Mouse (Mus musculus) neural tube, embryonic 12.5 days (tissue): ENCODE measurements around the gene Tmem14c. TPM values are rescaled to one million over a fixed set of nuclear protein-coding genes. Genes with fewer than 3 reads are reported as not detected.

Experiments used
- ATAC-seq: fragments of 200-750 bp; cut with Nextera tagmentation; 2 replicates; pipeline ENCODE4 v1.8.0; 2017; ENCODE audit warnings: low read depth, mild to moderate bottlenecking, moderate TSS enrichment, moderate library complexity; ENCODE audit not compliant: low FRiP score
- H3K27ac ChIP-seq: fragments of 300-500 bp; sonication (generic); 2 replicates; pipeline ENCODE4 v1.5.1; 2016
- H3K27me3 ChIP-seq: fragments of 300-500 bp; sonication (generic); replicated peaks from 2 replicates; pipeline ENCODE4 v1.6.1; 2016; ENCODE audit warnings: mild to moderate bottlenecking
- H3K36me3 ChIP-seq: fragments of 300-500 bp; sonication (generic); 2 replicates; pipeline ENCODE4 v1.6.1; 2016; ENCODE audit warnings: mild to moderate bottlenecking
- H3K4me1 ChIP-seq: fragments of 300-500 bp; sonication (generic); 2 replicates; pipeline ENCODE4 v1.6.1; 2016
- H3K4me2 ChIP-seq: fragments of 300-500 bp; sonication (generic); replicated peaks from 2 replicates; pipeline ENCODE4 v1.6.1; 2016; ENCODE audit warnings: mild to moderate bottlenecking
- H3K4me3 ChIP-seq: fragments of 300-500 bp; sonication (generic); 2 replicates; pipeline ENCODE4 v1.5.1; 2016
- H3K9ac ChIP-seq: fragments of 300-500 bp; sonication (generic); 2 replicates; pipeline ENCODE4 v1.6.1; 2016; ENCODE audit warnings: mild to moderate bottlenecking
- H3K9me3 ChIP-seq: fragments of 300-500 bp; sonication (generic); 2 replicates; pipeline ENCODE4 v1.6.1; 2016; ENCODE audit warnings: mild to moderate bottlenecking
- WGBS: fragments of 180-500 bp; shearing (Covaris S2); methylation state at CpG from one replicate; pipeline ENCODE4 v1.1.7; 2016; 5-methylcytosine and 5-hydroxymethylcytosine counted together
- polyA plus RNA-seq: library from polyadenylated mRNA; unstranded; fragments of >200 nt; fragmentation: Nextera tagmentation; extraction: Ambion mirVana; gene quantifications from 2 replicates; pipeline ENCODE4 v1.2.1, GENCODE M21; 2016

Tmem14c gene
- polyA plus RNA-seq, 1 experiment from 2014 or later: 148 TPM

- no peaks in the 10 kb centered on the region for H3K27me3 ChIP-seq
- no peak for ATAC-seq
- H3K4me1 ChIP-seq: peaks cover 15% of the 10 kb centered on the region
- no peak overlapping the region for H3K27ac ChIP-seq
- WGBS: 85% methylated on average over 4 of the region's 4 CpGs
- H3K4me2 ChIP-seq: no peak overlapping the region
- H3K4me3 ChIP-seq: no peak overlapping the region
- no peak overlapping the region for H3K9ac ChIP-seq
- peaks cover 41% of the 10 kb centered on the region for H3K36me3 ChIP-seq
- no peaks in the 10 kb centered on the region for H3K9me3 ChIP-seq
Measured at GRCm38 (mm10) chr13:41017832-41018231, 1.7 kb downstream of the Tmem14c start.

GRCm38 (mm10) chr13:41018236-41018635 lies 2.1 kb downstream of the Tmem14c start:
- no peak overlapping the region for H3K4me3 ChIP-seq
- H3K4me2 ChIP-seq: no peak overlapping the region
- 95% methylated on average over 9 of the region's 9 CpGs for WGBS
- peaks cover 15% of the 10 kb centered on the region for H3K4me1 ChIP-seq
- H3K27ac ChIP-seq: no peak overlapping the region
- no peaks in the 10 kb centered on the region for H3K9me3 ChIP-seq
- H3K36me3 ChIP-seq: peaks cover 38% of the 10 kb centered on the region
- H3K27me3 ChIP-seq: no peaks in the 10 kb centered on the region
- H3K9ac ChIP-seq: no peak overlapping the region
- no peak for ATAC-seq

GRCm38 (mm10) chr13:41018756-41019591 lies 2.9 kb downstream of the Tmem14c start:
- Histone ChIP-seq H3K27ac (no peak overlapping the region), H3K9me3 (no peaks in the 10 kb centered on the region), H3K4me2 (no peak overlapping the region), H3K27me3 (no peaks in the 10 kb centered on the region), H3K9ac (no peak overlapping the region), H3K4me3 (no peak overlapping the region), H3K4me1 (peaks cover 15% of the 10 kb centered on the region), H3K36me3 (peaks cover 40% of the 10 kb centered on the region)
- WGBS: 97% methylated on average over 13 of the region's 13 CpGs
- ATAC-seq: no peak

- H3K9me3 ChIP-seq: no peaks in the 10 kb centered on the region
- no peak for ATAC-seq
- no peak overlapping the region for H3K27ac ChIP-seq
- H3K27me3 ChIP-seq: no peaks in the 10 kb centered on the region
- 78% methylated on average over 7 of the region's 7 CpGs for WGBS
- no peak overlapping the region for H3K4me2 ChIP-seq
- peaks cover 35% of the 10 kb centered on the region for H3K36me3 ChIP-seq
- no peak overlapping the region for H3K4me3 ChIP-seq
- H3K9ac ChIP-seq: no peak overlapping the region
- H3K4me1 ChIP-seq: peaks cover 14% of the 10 kb centered on the region
Measured at GRCm38 (mm10) chr13:41020494-41020893, 4.4 kb downstream of the Tmem14c start.

- Histone ChIP-seq H3K36me3 (peaks cover 35% of the 10 kb centered on the region), H3K4me2 (no peak overlapping the region), H3K9me3 (no peaks in the 10 kb centered on the region), H3K27me3 (no peaks in the 10 kb centered on the region), H3K27ac (no peak overlapping the region), H3K4me3 (no peak overlapping the region), H3K9ac (no peak overlapping the region), H3K4me1 (peaks cover 11% of the 10 kb centered on the region)
- 94% methylated on average over 6 of the region's 6 CpGs for WGBS
- no peak for ATAC-seq
Measured at GRCm38 (mm10) chr13:41021607-41022006, 5.5 kb downstream of the Tmem14c start.

GRCm38 (mm10) chr13:41022099-41022498 lies 6.0 kb downstream of the Tmem14c start:
- ATAC-seq: no peak
- H3K4me3 ChIP-seq: no peak overlapping the region
- no peaks in the 10 kb centered on the region for H3K9me3 ChIP-seq
- no peak overlapping the region for H3K27ac ChIP-seq
- peaks cover 6% of the 10 kb centered on the region for H3K4me1 ChIP-seq
- no peak overlapping the region for H3K4me2 ChIP-seq
- H3K27me3 ChIP-seq: no peaks in the 10 kb centered on the region
- H3K9ac ChIP-seq: no peak overlapping the region
- WGBS: 90% methylated on average over 13 of the region's 13 CpGs
- peaks cover 35% of the 10 kb centered on the region for H3K36me3 ChIP-seq

GRCm38 (mm10) chr13:41030098-41030497 lies 14.0 kb downstream of the Tmem14c start:
- H3K27me3 ChIP-seq: no peaks in the 10 kb centered on the region

GRCm38 (mm10) chr13:41042511-41042910 lies 26.4 kb downstream of the Tmem14c start:
- Histone ChIP-seq H3K27ac (no peak overlapping the region), H3K36me3 (no peaks in the 10 kb centered on the region), H3K4me2 (no peak overlapping the region), H3K9ac (no peak overlapping the region), H3K4me3 (no peak overlapping the region), H3K9me3 (no peaks in the 10 kb centered on the region), H3K4me1 (no peaks in the 10 kb centered on the region), H3K27me3 (no peaks in the 10 kb centered on the region)
- ATAC-seq: no peak
- 93% methylated on average over 4 of the region's 4 CpGs for whole genome bisulfite sequencing

More at GRCm38 (mm10) chr13:41030098-41030497, 14.0 kb downstream of the Tmem14c start:
- Histone ChIP-seq H3K36me3 (no peaks in the 10 kb centered on the region), H3K4me3 (no peak overlapping the region), H3K4me1 (no peaks in the 10 kb centered on the region), H3K27ac (no peak overlapping the region), H3K9me3 (0 out of 2 replicates have a peak, but pooled peaks cover 3% of the 10 kb centered on the region), H3K4me2 (no peak overlapping the region), H3K9ac (no peak overlapping the region)
- no peak for ATAC-seq
- WGBS: 84% methylated on average over 5 of the region's 5 CpGs

GRCm38 (mm10) chr13:41045901-41046300 lies 29.8 kb downstream of the Tmem14c start:
- Histone ChIP-seq H3K36me3 (no peaks in the 10 kb centered on the region), H3K9me3 (no peaks in the 10 kb centered on the region), H3K9ac (no peak overlapping the region), H3K4me3 (no peak overlapping the region), H3K27me3 (no peaks in the 10 kb centered on the region), H3K4me2 (no peak overlapping the region), H3K4me1 (no peaks in the 10 kb centered on the region), H3K27ac (no peak overlapping the region)
- ATAC-seq: no peak
- 90% methylated on average over 8 of the region's 8 CpGs for WGBS

GRCm38 (mm10) chr13:41047280-41047679 lies 31.2 kb downstream of the Tmem14c start:
- H3K4me3 ChIP-seq: no peak overlapping the region
- no peaks in the 10 kb centered on the region for H3K36me3 ChIP-seq
- no peaks in the 10 kb centered on the region for H3K27me3 ChIP-seq
- H3K9me3 ChIP-seq: no peaks in the 10 kb centered on the region
- WGBS: 87% methylated on average over 6 of the region's 6 CpGs
- H3K27ac ChIP-seq: no peak overlapping the region
- no peak overlapping the region for H3K4me2 ChIP-seq
- no peak overlapping the region for H3K9ac ChIP-seq
- ATAC-seq: no peak
- no peaks in the 10 kb centered on the region for H3K4me1 ChIP-seq

GRCm38 (mm10) chr13:41051965-41052364 lies 35.9 kb downstream of the Tmem14c start:
- H3K4me3 ChIP-seq: no peak overlapping the region
- no peak overlapping the region for H3K4me2 ChIP-seq
- no peaks in the 10 kb centered on the region for H3K9me3 ChIP-seq
- no peaks in the 10 kb centered on the region for H3K27me3 ChIP-seq
- ATAC-seq: no peak
- no peaks in the 10 kb centered on the region for H3K4me1 ChIP-seq
- H3K27ac ChIP-seq: no peak overlapping the region
- H3K9ac ChIP-seq: no peak overlapping the region
- 71% methylated on average over 5 of the region's 5 CpGs for WGBS
- H3K36me3 ChIP-seq: no peaks in the 10 kb centered on the region

- 90% methylated on average over 4 of the region's 4 CpGs for WGBS
- no peak for ATAC-seq
- no peaks in the 10 kb centered on the region for H3K36me3 ChIP-seq
Measured at GRCm38 (mm10) chr13:41067618-41068017, 51.5 kb downstream of the Tmem14c start.

GRCm38 (mm10) chr13:41071617-41072016 lies 55.5 kb downstream of the Tmem14c start:
- Histone ChIP-seq H3K9ac (no peak overlapping the region), H3K4me2 (no peak overlapping the region), H3K36me3 (no peaks in the 10 kb centered on the region), H3K4me1 (no peaks in the 10 kb centered on the region), H3K27ac (no peak overlapping the region), H3K9me3 (no peaks in the 10 kb centered on the region), H3K27me3 (no peaks in the 10 kb centered on the region), H3K4me3 (no peak overlapping the region)
- ATAC-seq: no peak
- whole genome bisulfite sequencing: 93% methylated on average over 11 of the region's 11 CpGs

More at GRCm38 (mm10) chr13:41067618-41068017, 51.5 kb downstream of the Tmem14c start:
- Histone ChIP-seq H3K4me1 (no peaks in the 10 kb centered on the region), H3K4me2 (no peak overlapping the region), H3K4me3 (no peak overlapping the region), H3K9me3 (no peaks in the 10 kb centered on the region), H3K9ac (no peak overlapping the region), H3K27me3 (no peaks in the 10 kb centered on the region), H3K27ac (no peak overlapping the region)
